Mouse (Mus musculus) NIH3T3 (cell line): Measurements from ENCODE around the gene Sspn.
A peak's percentile ranks its signal among the peaks of the same experiment; 100 is the strongest.

ENCODE experiments used
- DNase-seq: peaks from one replicate; pipeline ENCODE4 v3.0.0-alpha.2; 2012; ENCODE audit warnings: low read depth

Gene Sspn

DNA sequence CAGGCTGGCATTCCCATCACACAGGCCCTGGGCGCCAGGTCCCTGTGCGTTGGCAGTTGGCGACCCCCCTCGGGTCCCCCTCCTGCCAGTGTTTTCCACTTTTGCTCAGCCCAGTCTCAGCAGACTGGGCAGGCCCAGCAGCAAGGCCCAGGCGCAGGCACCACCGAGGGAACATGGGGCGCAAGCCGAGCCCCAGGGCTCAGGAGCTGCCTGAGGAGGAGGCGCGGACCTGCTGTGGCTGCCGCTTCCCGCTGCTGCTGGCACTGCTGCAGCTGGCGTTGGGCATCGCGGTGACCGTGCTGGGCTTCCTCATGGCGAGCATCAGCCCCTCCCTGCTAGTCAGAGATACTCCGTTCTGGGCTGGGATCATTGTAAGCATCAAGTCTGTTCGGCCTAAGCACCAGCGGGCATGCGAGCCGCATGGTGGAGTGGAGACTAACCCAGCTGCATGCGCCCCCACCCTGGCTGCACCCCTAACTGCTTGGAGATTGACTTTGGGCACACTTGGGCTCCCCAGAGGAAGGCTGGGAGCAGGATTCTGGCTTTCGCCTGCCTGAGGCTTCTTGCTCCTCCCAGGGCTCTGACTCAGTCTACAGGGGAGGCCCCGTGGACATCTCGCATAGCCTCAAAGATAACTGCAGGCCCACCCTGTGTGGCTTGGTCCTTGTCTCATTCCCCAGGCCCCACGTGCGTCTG lies 2.7 kb downstream of the Sspn start:
- DNase-seq = peak; percentile 85

DNA sequence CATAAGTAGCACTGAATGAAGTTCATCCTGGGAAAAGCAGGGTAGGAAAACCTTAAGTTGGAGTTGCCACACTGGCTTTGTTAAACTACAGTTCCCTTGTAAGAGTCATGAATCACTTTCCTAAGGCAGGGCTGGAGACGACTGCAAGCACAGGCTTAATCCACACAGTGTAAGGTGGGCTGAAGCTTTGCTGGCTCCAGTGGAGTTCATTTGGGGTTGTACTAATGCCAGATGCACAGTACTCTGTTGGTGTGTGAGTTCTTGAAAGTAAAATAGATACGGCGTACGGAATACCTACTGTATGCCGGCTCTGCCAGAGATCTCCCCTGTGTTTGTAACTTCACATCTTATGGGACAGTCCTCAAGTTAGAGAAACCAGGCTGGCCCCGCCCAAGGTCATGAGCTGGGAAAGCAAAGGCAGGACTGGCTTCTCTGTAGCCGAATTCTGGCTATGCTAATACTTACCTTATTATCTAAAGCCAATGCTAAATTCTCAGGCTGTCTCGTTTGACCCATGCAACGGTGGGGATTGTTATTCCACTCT lies 3.3 kb downstream of the Sspn start:
- no peak for DNase-seq

DNA sequence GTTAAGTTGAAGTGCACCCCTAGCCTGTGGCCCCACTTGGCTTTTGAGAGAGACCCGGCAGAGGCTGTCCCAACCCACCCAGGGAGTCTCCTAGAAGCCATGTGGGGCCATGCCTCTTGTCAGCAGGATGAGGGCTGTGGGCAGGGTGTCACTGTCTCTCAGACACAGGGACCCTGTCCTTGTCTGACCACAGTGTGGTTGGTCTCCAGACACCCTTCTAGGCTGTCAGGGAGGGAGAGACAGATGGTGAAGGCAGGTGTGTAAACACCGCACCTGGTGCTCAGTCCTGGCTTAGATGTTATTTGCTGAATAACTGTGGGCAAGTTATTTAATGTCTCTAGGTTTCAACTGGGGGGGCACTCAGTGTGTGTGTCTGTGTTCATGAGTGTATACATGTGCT lies 4.5 kb downstream of the Sspn start:
- DNase-seq = no peak

DNA sequence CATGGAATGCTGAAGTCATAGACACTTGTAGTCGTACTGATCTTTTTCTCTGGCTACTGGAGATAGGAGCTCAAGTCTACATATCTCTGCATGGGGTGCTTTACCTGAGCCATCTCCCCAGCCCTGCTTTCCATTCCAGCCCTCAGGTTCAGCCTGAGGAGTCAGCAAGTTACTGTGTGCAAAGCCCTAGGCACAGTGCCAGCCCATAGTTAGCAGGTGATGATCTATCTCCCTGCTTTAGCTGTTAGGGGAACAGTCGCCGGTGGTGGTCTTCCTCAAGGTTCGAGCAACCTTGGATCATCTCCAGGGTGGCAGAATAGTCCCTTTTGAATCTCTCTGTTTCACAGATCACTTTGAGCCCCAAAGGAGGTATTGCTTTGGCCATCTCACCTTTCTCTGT lies 5.1 kb downstream of the Sspn start:
- no peak for DNase-seq

DNA sequence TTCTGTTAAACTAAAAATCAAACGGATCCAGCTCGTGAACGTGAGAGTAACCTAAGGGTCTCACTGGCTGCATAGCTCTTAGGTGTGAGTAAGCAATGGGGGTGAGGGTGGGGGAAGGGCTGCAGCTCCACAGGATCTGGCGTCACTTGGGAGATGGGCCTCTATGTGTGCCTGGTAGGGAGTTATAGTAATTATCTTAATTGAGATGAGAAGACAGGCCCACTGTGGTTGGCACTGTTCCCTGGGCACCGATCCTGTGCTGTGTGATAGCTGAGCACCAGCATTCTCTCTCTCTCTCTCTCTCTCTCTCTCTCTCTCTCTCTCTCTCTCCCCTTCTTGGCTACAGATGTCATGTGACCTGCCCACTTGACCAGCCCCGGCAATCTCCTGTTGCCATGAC lies 9.4 kb downstream of the Sspn start:
- DNase-seq = no peak

DNA sequence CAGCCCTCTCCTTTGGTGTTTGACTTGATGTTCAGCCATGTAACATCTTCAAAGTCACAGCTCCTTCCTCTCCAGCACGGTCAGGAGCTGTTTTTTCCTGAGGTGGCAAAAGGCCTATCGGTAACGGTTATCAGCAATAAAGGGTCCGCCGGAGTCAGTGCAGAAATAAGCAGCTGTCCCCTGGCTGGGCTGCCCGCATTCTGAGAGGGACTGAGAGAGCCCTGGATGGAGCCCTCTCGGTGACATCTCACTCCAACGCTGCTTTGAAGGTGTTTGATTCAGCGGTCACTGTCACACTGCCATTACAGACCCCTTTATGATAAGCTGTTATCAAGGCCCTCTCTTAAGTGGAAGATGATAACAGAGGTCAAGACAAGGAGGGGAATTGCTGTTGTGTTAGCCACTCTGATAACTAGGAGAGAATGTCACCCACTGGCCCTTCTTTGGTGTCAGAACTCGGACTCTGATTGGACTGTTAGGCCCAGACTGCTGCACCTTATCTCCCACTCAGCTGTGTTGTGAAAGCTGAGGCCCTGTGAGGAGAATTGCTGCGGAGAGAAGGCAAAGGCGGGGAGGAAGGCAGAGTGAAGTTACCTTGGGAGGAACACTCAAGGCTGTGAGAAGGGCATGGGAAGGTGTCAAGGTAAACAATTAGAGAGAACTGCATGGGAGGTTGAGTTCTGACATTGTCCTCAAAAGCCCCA lies 11.0 kb downstream of the Sspn start:
- no peak for DNase-seq

DNA sequence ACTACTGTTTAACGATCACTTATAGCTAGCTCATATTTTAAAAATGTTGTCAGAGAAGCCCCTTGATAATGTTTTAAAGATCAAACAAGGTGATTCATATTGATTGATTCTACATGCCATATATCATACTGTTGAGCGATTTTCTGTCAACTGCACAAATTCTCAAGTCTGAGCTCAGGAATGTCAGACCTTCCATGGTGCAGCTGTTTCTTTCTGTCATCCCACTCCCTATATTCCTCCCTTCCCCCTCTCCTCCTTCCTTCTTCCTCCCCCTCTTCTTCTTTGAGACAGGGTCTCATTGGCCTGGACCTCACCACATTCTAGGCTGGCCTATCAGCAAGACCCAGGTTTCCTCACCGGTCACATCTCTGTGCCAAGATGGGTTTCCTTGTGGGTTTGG lies 12.0 kb downstream of the Sspn start:
- DNase-seq = no peak

DNA sequence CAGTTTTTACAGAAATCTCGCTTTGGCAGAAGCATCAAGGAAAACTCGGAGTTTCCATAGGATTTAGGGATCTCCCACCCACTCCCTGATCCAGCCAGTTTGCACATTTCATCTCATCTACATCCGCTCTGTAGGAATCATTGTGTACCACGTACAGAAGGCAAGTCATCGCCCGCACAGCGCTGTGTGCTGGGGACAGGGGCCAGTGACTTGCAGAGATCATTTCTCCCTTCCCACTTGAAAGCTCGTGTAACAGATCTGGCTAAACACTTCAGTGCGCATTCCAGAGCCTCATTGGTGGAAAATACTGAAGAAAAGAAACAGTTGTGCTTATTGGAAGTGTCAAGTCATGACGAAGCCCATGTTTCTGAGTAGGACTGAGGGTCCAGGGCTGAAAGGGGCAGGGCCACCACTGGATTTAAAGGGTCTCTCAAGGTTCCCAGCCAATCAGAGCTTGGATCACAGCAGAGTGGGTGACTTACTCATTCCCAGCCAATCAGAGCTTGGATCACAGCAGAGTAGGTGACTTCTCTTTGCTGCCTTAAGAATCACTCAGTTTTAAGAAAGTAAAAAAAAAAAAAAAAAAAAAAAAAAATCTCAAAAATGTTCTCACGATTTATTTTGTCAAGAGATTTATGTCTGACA lies 14.4 kb downstream of the Sspn start:
- DNase-seq = no peak

DNA sequence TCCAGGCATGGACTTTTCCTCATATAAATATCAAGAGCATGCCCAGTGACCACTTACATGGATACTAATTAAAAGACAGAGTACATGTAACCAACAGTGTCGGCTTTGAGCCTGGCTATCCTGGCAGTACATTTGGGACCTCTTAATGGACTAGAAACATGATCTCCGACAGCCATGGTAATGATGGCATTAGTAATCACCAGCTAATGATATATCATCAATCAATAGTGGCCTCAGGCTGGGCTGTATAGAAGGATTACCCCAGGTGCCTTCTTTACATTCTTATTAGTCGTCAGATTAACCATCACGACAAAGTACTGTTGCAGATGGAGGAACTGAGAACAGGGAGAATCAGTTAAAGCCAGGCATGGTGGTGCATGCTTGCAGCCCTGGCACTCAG lies 17.6 kb downstream of the Sspn start:
- no peak for DNase-seq

DNA sequence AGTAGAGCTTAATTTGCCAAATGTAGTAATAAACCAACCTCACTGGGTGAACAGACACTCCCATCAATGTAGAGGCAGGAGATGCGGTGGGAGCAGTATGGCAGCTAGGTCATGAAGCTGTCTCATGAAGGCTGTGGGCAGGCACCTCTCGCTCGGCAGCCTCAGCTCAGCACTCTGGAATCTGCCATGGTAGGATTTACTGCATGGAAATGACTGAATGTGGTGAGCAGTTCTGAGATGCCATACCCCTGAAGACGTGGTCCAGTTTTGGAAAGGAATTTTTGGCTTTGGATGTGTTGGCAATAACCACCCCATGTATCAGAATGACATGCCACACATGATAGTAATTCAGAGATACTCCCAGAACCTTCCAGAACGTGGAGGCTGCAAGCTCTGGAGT lies 19.2 kb downstream of the Sspn start:
- peak; percentile 58 for DNase-seq

DNA sequence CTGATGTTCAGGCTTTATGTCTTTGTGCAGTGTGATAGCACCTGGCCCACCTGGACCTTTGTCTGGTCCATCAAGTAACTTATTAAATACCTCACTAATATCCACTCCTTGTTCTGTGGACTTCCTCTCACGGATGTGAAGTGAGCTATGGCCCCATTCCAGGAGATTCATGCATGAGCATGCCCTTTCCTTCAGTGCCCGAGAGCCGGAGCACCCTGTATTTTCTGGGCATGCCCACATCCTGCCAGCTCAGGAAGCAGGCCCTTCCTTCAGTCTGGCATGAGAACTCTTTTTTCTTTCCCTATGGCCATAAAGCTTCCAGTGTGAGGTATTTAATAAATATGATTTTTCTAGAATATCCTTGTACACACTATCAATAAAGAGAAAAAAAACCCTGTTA lies 21.2 kb downstream of the Sspn start:
- no peak for DNase-seq

GRCm38 (mm10) chr6:145953121-145953896 lies 21.9 kb downstream of the Sspn start:
- no peak for DNase-seq

GRCm38 (mm10) chr6:145957427-145957965 lies 26.1 kb downstream of the Sspn start:
- no peak for DNase-seq

DNA sequence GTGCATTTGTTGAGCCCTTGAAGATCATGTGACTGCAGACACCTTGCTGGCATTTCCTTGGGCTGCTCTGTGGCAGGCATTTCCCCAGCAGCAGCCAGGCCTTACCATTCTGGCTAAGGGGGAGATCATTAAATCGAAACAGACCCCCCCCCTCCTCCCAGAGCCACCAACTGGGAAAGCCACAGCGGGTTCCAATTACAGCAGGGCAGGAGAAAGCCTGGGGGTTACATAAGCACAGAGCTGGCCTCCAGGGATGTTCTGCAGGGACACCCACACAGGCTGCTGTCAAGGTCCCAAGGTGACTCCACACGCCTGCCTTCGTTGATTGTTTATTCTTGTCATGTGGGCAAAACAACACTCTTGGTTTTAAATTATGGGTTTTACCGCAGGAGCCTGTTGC lies 26.6 kb downstream of the Sspn start:
- DNase-seq = no peak

DNA sequence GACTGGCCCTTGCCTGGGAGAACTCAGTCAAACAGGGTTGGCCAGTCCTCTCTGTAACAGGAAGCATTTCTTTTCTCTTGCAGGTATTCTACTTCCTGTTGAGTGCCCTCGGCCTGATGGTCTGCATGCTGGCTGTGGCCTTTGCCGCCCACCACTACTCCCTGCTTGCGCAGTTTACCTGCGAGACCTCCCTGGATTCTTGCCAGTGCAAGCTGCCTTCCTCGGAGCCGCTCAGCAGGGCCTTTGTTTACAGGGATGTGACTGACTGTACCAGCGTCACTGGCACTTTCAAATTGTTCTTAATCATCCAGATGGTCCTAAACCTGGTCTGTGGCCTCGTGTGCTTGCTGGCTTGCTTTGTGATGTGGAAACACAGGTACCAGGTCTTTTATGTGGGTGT lies 29.6 kb downstream of the Sspn start:
- no peak for DNase-seq

DNA sequence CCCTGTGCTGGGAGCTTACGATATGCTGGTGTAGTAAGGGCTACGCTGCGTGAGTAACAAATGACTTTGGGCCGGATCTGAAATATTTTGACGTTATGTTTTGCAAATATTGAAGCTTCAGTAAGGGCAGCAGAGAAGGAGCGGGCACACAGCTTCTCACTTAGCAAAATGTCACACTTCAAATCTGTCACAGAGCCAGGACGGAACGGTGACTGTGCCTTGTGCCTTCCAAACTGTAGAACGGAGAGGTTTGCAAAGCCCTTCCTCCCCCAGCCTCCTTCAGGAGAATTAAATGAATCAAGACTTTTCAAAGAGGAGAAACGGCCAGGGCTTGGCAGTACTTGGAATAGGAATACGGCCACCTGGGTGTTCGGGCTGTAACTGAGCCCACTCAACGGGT lies 32.5 kb downstream of the Sspn start:
- no peak for DNase-seq

- peak; percentile 36 for DNase-seq
Measured at GRCm38 (mm10) chr6:145967693-145968092, 36.3 kb downstream of the Sspn start.

DNA sequence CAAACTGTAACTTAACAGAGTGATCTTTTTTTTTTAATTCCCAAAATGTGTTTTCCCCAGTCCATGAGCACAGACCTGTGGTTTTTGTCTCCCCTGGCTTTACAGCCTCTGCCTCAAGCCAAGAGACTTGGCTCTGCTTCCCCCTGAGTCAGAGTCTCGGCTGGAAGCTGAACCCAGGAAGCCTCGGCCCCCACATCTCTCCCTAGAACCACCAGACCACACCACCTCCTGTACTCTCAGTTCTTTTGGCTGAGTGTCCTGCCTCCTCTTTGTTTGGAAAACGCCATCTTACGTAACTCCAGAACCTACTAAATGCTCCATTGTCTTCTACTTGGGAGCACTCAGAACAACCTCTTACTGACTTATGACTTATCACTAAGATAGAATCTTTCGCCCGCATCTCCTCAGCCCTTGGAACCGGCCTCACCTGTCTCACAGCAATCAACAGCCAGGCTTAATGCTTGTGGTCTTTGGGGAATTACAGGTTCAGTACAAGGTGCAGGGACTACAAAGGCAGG lies 36.9 kb downstream of the Sspn start:
- peak; percentile 95 for DNase-seq

DNA sequence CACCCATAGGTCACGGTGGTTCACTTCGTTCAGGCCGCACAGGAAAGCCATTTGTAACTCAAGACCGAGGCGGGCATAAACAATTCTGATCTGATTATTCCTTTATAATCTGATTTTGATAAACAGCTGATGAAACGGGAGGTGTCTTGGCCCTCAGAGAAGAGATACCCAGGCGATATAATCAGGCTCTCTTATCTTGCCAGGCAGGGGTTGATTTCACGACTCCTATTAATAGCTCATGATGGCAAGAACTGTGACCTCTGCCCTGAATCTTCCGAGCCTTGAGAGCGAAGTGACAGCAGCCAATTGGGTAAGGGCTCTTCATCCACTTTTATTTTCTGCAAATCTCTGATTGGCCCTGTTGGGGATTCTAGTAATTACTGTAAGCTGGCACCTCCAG lies 37.4 kb downstream of the Sspn start:
- no peak for DNase-seq

DNA sequence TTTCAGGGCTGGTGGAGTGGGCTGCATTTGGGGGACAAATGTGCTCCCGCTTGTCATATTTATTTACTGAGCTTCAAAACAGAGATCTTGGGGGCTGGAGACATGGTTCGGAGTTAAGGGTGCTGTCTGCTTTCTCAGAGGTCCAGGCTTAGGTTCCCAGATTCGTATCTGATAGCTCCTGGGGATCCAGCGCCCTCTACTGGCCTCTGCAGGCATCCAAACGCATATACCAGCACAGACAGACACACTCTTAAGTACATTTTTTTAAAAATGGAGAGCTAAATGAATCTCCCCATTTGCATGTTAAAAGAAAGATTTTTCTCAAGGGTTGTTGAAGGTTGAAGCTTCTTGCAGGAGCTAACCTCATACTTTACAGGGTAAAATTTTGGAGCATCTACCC lies 38.1 kb downstream of the Sspn start:
- DNase-seq = peak; percentile 30

GRCm38 (mm10) chr6:145972107-145972506 lies 40.7 kb downstream of the Sspn start:
- no peak for DNase-seq

DNA sequence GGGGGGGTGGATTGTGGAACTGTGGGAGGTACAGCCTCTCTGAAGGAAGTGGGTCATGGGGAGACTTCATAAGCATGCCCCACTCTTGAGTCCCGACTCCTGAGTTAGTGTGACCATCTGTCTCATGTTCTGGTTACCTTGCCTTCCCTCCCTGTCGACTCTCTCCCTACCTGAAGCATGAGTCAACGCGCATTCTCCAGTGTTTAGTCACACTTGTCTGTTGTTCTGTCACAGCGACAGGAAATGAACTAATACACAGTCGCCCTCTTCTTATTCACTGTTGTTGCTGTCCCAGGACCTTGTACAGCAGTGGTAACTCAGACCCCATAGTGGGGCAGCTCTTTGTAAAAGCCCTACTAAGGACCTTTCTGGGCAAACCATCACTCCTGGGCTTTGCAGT lies 41.4 kb downstream of the Sspn start:
- DNase-seq = peak; percentile 30
